Mouse (Mus musculus) midbrain, embryonic 11.5 days (tissue): ENCODE data around the gene Nfil3. TPM values are rescaled to one million over a fixed set of nuclear protein-coding genes. Genes with fewer than 3 reads are reported as not detected.

ENCODE experiments used
- ATAC-seq: fragments of 200-750 bp; cut with Nextera tagmentation; 2 replicates; pipeline ENCODE4 v1.8.0; 2017; ENCODE audit warnings: moderate TSS enrichment, moderate library complexity; ENCODE audit not compliant: low FRiP score
- DNase-seq: peaks from one replicate; pipeline ENCODE4 v3.0.0; 2015; ENCODE audit warnings: low spot score; ENCODE audit errors: missing footprints
- H3K27ac ChIP-seq: fragments of 300-500 bp; sonication (generic); 2 replicates; pipeline ENCODE4 v1.5.1; 2014; ENCODE audit warnings: low read depth, low read length
- H3K27me3 ChIP-seq: fragments of 300-500 bp; sonication (generic); 2 replicates; pipeline ENCODE4 v1.6.1; 2014; ENCODE audit warnings: mild to moderate bottlenecking, low read length, moderate library complexity, mixed read lengths; ENCODE audit not compliant: control insufficient read depth, insufficient read depth
- H3K36me3 ChIP-seq: fragments of 300-500 bp; sonication (generic); 2 replicates; pipeline ENCODE4 v1.6.1; 2014; ENCODE audit warnings: mild to moderate bottlenecking, low read length, moderate library complexity, mixed read lengths; ENCODE audit not compliant: control insufficient read depth, insufficient read depth
- H3K4me1 ChIP-seq: fragments of 300-500 bp; sonication (generic); 2 replicates; pipeline ENCODE4 v1.6.1; 2014; ENCODE audit warnings: low read length; ENCODE audit not compliant: control insufficient read depth, insufficient read depth
- H3K4me2 ChIP-seq: fragments of 300-500 bp; sonication (generic); 2 replicates; pipeline ENCODE4 v1.6.1; 2014; ENCODE audit warnings: mild to moderate bottlenecking, moderate library complexity
- H3K4me3 ChIP-seq: fragments of 300-500 bp; sonication (generic); 2 replicates; pipeline ENCODE4 v1.5.1; 2014; ENCODE audit warnings: low read depth, low read length
- H3K9ac ChIP-seq: fragments of 300-500 bp; sonication (generic); 2 replicates; pipeline ENCODE4 v1.6.1; 2014; ENCODE audit warnings: low read length
- H3K9me3 ChIP-seq: fragments of 300-500 bp; sonication (generic); 2 replicates; pipeline ENCODE4 v1.6.1; 2016; ENCODE audit warnings: low read length; ENCODE audit not compliant: control insufficient read depth
- WGBS: fragments of 180-500 bp; shearing (Covaris S2); extraction: QIAGEN DNeasy Blood & Tissue Kit; methylation state at CpG from one replicate; pipeline ENCODE4 v1.1.7; 2014; 5-methylcytosine and 5-hydroxymethylcytosine counted together
- polyA plus RNA-seq: library from polyadenylated mRNA; unstranded; fragments of >200 nt; fragmentation: Nextera tagmentation; extraction: Ambion mirVana; gene quantifications from 2 replicates; pipeline ENCODE4 v1.2.1, GENCODE M21; 2014

The Nfil3 gene
- polyA plus RNA-seq, 1 experiment from 2014 or later: 19.3 TPM

GRCm38 (mm10) chr13:52962922-52963321 lies 18.0 kb downstream of the Nfil3 start:
- H3K27ac ChIP-seq: no peak overlapping the region
- H3K9me3 ChIP-seq: no peaks in the 10 kb centered on the region
- H3K9ac ChIP-seq: no peak overlapping the region
- no peak overlapping the region for H3K4me2 ChIP-seq
- ATAC-seq (no peak), DNase-seq (peak; percentile 83)
- H3K4me3 ChIP-seq: no peak overlapping the region
- WGBS: 94% methylated on average over 4 of the region's 4 CpGs
- H3K27me3 ChIP-seq: no peaks in the 10 kb centered on the region
- no peaks in the 10 kb centered on the region for H3K4me1 ChIP-seq
- peaks cover 12% of the 10 kb centered on the region for H3K36me3 ChIP-seq

- H3K4me1 ChIP-seq: no peaks in the 10 kb centered on the region
- no peak overlapping the region for H3K9ac ChIP-seq
- no peak overlapping the region for H3K27ac ChIP-seq
- ATAC-seq (no peak), DNase-seq (peak; percentile 56)
- H3K4me2 ChIP-seq: no peak overlapping the region
- H3K9me3 ChIP-seq: no peaks in the 10 kb centered on the region
- H3K36me3 ChIP-seq: peaks cover 10% of the 10 kb centered on the region
- no peaks in the 10 kb centered on the region for H3K27me3 ChIP-seq
- no peak overlapping the region for H3K4me3 ChIP-seq
- 89% methylated on average over 6 of the region's 6 CpGs for WGBS
Observed at GRCm38 (mm10) chr13:52962361-52962760, 18.5 kb downstream of the Nfil3 start.

GRCm38 (mm10) chr13:52953779-52954553 lies 26.9 kb downstream of the Nfil3 start:
- Histone ChIP-seq H3K9ac (no peak overlapping the region), H3K27ac (no peak overlapping the region), H3K27me3 (no peaks in the 10 kb centered on the region), H3K4me2 (no peak overlapping the region), H3K4me1 (no peaks in the 10 kb centered on the region), H3K9me3 (no peaks in the 10 kb centered on the region), H3K36me3 (no peaks in the 10 kb centered on the region), H3K4me3 (no peak overlapping the region)
- ATAC-seq (no peak), DNase-seq (peak; percentile 53)
- 82% methylated on average over 6 of the region's 6 CpGs for WGBS

GRCm38 (mm10) chr13:52949211-52949610 lies 31.7 kb downstream of the Nfil3 start:
- no peak for ATAC-seq
- 90% methylated on average over 3 of the region's 3 CpGs for WGBS
- H3K9me3 ChIP-seq: no peaks in the 10 kb centered on the region
- no peak overlapping the region for H3K9ac ChIP-seq
- no peaks in the 10 kb centered on the region for H3K36me3 ChIP-seq
- H3K4me3 ChIP-seq: no peak overlapping the region
- H3K27ac ChIP-seq: no peak overlapping the region
- DNase-seq: peak; percentile 68
- no peaks in the 10 kb centered on the region for H3K4me1 ChIP-seq
- H3K4me2 ChIP-seq: no peak overlapping the region
- no peaks in the 10 kb centered on the region for H3K27me3 ChIP-seq

GRCm38 (mm10) chr13:52947545-52947944 lies 33.3 kb downstream of the Nfil3 start:
- no peak for DNase-seq
- no peak overlapping the region for H3K4me3 ChIP-seq
- 74% methylated on average over 4 of the region's 4 CpGs for WGBS

GRCm38 (mm10) chr13:52945769-52946168 lies 35.1 kb downstream of the Nfil3 start:
- DNase-seq: no peak
- H3K27ac ChIP-seq: no peak overlapping the region
- H3K9me3 ChIP-seq: no peaks in the 10 kb centered on the region
- H3K4me3 ChIP-seq: no peak overlapping the region
- H3K9ac ChIP-seq: no peak overlapping the region
- ATAC-seq: no peak
- H3K36me3 ChIP-seq: no peaks in the 10 kb centered on the region
- H3K4me2 ChIP-seq: no peak overlapping the region
- 92% methylated on average over 9 of the region's 9 CpGs for WGBS
- H3K4me1 ChIP-seq: no peaks in the 10 kb centered on the region
- no peaks in the 10 kb centered on the region for H3K27me3 ChIP-seq

More at GRCm38 (mm10) chr13:52947545-52947944, 33.3 kb downstream of the Nfil3 start:
- no peaks in the 10 kb centered on the region for H3K4me1 ChIP-seq
- ATAC-seq: no peak
- no peaks in the 10 kb centered on the region for H3K36me3 ChIP-seq
- H3K4me2 ChIP-seq: no peak overlapping the region
- no peaks in the 10 kb centered on the region for H3K27me3 ChIP-seq
- H3K9ac ChIP-seq: no peak overlapping the region
- H3K9me3 ChIP-seq: no peaks in the 10 kb centered on the region
- H3K27ac ChIP-seq: no peak overlapping the region

GRCm38 (mm10) chr13:52944116-52944515 lies 36.8 kb downstream of the Nfil3 start:
- Histone ChIP-seq H3K4me1 (no peaks in the 10 kb centered on the region), H3K4me2 (no peak overlapping the region), H3K27ac (no peak overlapping the region), H3K4me3 (no peak overlapping the region), H3K27me3 (no peaks in the 10 kb centered on the region), H3K36me3 (no peaks in the 10 kb centered on the region), H3K9me3 (no peaks in the 10 kb centered on the region), H3K9ac (no peak overlapping the region)
- WGBS: 83% methylated on average over 4 of the region's 4 CpGs
- DNase-seq (no peak), ATAC-seq (no peak)

- H3K4me1 ChIP-seq: no peaks in the 10 kb centered on the region
- H3K4me2 ChIP-seq: no peak overlapping the region
- ATAC-seq (no peak), DNase-seq (no peak)
- WGBS: 83% methylated on average over 1 of the region's 1 CpGs
- no peak overlapping the region for H3K27ac ChIP-seq
- H3K4me3 ChIP-seq: no peak overlapping the region
- no peak overlapping the region for H3K9ac ChIP-seq
- H3K9me3 ChIP-seq: no peaks in the 10 kb centered on the region
- H3K27me3 ChIP-seq: no peaks in the 10 kb centered on the region
- no peaks in the 10 kb centered on the region for H3K36me3 ChIP-seq
Observed at GRCm38 (mm10) chr13:52942876-52943388, 37.9 kb downstream of the Nfil3 start.

GRCm38 (mm10) chr13:52940956-52941355 lies 39.9 kb downstream of the Nfil3 start:
- no peak overlapping the region for H3K9ac ChIP-seq
- DNase-seq: no peak
- no peak for ATAC-seq
- no peaks in the 10 kb centered on the region for H3K27me3 ChIP-seq
- H3K9me3 ChIP-seq: no peaks in the 10 kb centered on the region
- 83% methylated on average over 7 of the region's 7 CpGs for WGBS
- no peak overlapping the region for H3K27ac ChIP-seq
- no peak overlapping the region for H3K4me3 ChIP-seq
- no peaks in the 10 kb centered on the region for H3K36me3 ChIP-seq
- no peaks in the 10 kb centered on the region for H3K4me1 ChIP-seq
- no peak overlapping the region for H3K4me2 ChIP-seq
